Mouse (Mus musculus) heart, adult 8-10 months (tissue): ENCODE measurements around the gene Gm5134. TPM values are rescaled to one million over a fixed set of nuclear protein-coding genes. Genes with fewer than 3 reads are reported as not detected.
A peak's percentile ranks its signal among the peaks of the same experiment; 100 is the strongest.

Experiments
- DNase-seq: peaks from one replicate; pipeline ENCODE4 v3.0.0; 2022; ENCODE audit warnings: low spot score
- total RNA-seq, 4 experiments: library from RNA; stranded (reverse); gene quantifications; 2 replicates each; pipeline ENCODE4 v1.2.4; 2022

Gm5134 gene
- total RNA-seq, 4 experiments from 2014 or later = not detected

- DNase-seq = no peak
Observed at GRCm38 (mm10) chr10:75939481-75940234, 14.7 kb upstream of the Gm5134 start.

GRCm38 (mm10) chr10:75940520-75940919, 13.8 kb upstream of the Gm5134 start, which contains the start of gene Gm867:
TSS of gene Gm867 (minus strand) at chr10:75940672.
- DNase-seq = no peak

GRCm38 (mm10) chr10:75941042-75941824, 13.1 kb upstream of the Gm5134 start:
- no peak for DNase-seq

GRCm38 (mm10) chr10:75942736-75943477, 11.4 kb upstream of the Gm5134 start, which contains the start of gene Vpreb3:
TSS of gene Vpreb3 (plus strand) at chr10:75943057.
- no peak for DNase-seq

GRCm38 (mm10) chr10:75944066-75944772, 10.1 kb upstream of the Gm5134 start:
- no peak for DNase-seq

- DNase-seq = no peak
Observed at GRCm38 (mm10) chr10:75945213-75945612, 9.1 kb upstream of the Gm5134 start.

- DNase-seq = no peak
Observed at GRCm38 (mm10) chr10:75945896-75946295, 8.4 kb upstream of the Gm5134 start.

- DNase-seq = no peak
Observed at GRCm38 (mm10) chr10:75948079-75948478, 6.2 kb upstream of the Gm5134 start.

GRCm38 (mm10) chr10:75949053-75950045, 5.0 kb upstream of the Gm5134 start:
- no peak for DNase-seq

GRCm38 (mm10) chr10:75950791-75951210, 3.5 kb upstream of the Gm5134 start:
- DNase-seq = no peak

- peak; percentile 63 for DNase-seq
Observed at GRCm38 (mm10) chr10:75951424-75952050, 2.8 kb upstream of the Gm5134 start.

- DNase-seq = no peak
Observed at GRCm38 (mm10) chr10:75973846-75974245, 19.5 kb downstream of the Gm5134 start.

GRCm38 (mm10) chr10:75975216-75975615, 20.9 kb downstream of the Gm5134 start:
- DNase-seq = no peak

- no peak for DNase-seq
Observed at GRCm38 (mm10) chr10:75978119-75978834, 24.0 kb downstream of the Gm5134 start.

- no peak for DNase-seq
Observed at GRCm38 (mm10) chr10:75978835-75979157, 24.5 kb downstream of the Gm5134 start.

- DNase-seq = no peak
Observed at GRCm38 (mm10) chr10:75979432-75979831, 25.1 kb downstream of the Gm5134 start.

GRCm38 (mm10) chr10:75990430-75991042, 36.2 kb downstream of the Gm5134 start:
- no peak for DNase-seq

GRCm38 (mm10) chr10:75993616-75994240, 39.4 kb downstream of the Gm5134 start:
- no peak for DNase-seq
